Mouse (Mus musculus) kidney, embryonic 14.5 days (tissue): ENCODE measurements around the gene Bmpr1a. TPM values are rescaled to one million over a fixed set of nuclear protein-coding genes. Genes with fewer than 3 reads are reported as not detected.
A peak's percentile ranks its signal among the peaks of the same experiment; 100 is the strongest.

Experiments used
- ATAC-seq: fragments of 200-750 bp; cut with Nextera tagmentation; 2 replicates; pipeline ENCODE4 v1.8.0; 2017; ENCODE audit warnings: moderate number of reproducible peaks, mild to moderate bottlenecking, moderate TSS enrichment, moderate library complexity; ENCODE audit not compliant: low FRiP score, low TSS enrichment
- H3K27ac ChIP-seq: fragments of 300-500 bp; sonication (generic); 2 replicates; pipeline ENCODE4 v1.5.1; 2014; ENCODE audit warnings: low read depth, mild to moderate bottlenecking, low read length, moderate library complexity, mixed read lengths
- H3K27me3 ChIP-seq: fragments of 300-500 bp; sonication (generic); 2 replicates; pipeline ENCODE4 v1.6.1; 2014; ENCODE audit warnings: mild to moderate bottlenecking, low read length; ENCODE audit not compliant: control insufficient read depth, insufficient read depth
- H3K36me3 ChIP-seq: fragments of 300-500 bp; sonication (generic); 2 replicates; pipeline ENCODE4 v1.6.1; 2014; ENCODE audit warnings: low read length, mixed read lengths; ENCODE audit not compliant: control insufficient read depth, insufficient read depth
- H3K4me1 ChIP-seq: fragments of 300-500 bp; sonication (generic); 2 replicates; pipeline ENCODE4 v1.6.1; 2014; ENCODE audit warnings: low read length, mixed read lengths; ENCODE audit not compliant: control insufficient read depth, insufficient read depth
- H3K4me2 ChIP-seq: fragments of 300-500 bp; sonication (generic); replicated peaks from 2 replicates; pipeline ENCODE4 v1.6.1; 2014; ENCODE audit warnings: low read depth, mild to moderate bottlenecking, low read length
- H3K4me3 ChIP-seq: fragments of 300-500 bp; sonication (generic); 2 replicates; pipeline ENCODE4 v1.5.1; 2014; ENCODE audit warnings: mild to moderate bottlenecking, low read length
- H3K9ac ChIP-seq: fragments of 300-500 bp; sonication (generic); 2 replicates; pipeline ENCODE4 v1.6.1; 2014; ENCODE audit warnings: low read depth, mild to moderate bottlenecking, low read length, moderate library complexity
- H3K9me3 ChIP-seq: fragments of 300-500 bp; sonication (generic); 2 replicates; pipeline ENCODE4 v1.6.1; 2016; ENCODE audit warnings: low read length; ENCODE audit not compliant: control insufficient read depth
- WGBS: fragments of 180-500 bp; shearing (Covaris S2); extraction: QIAGEN DNeasy Blood & Tissue Kit; methylation state at CpG from one replicate; pipeline ENCODE4 v1.1.7; 2014; 5-methylcytosine and 5-hydroxymethylcytosine counted together
- polyA plus RNA-seq: library from polyadenylated mRNA; unstranded; fragments of >200 nt; fragmentation: Nextera tagmentation; extraction: Ambion mirVana; gene quantifications from 2 replicates; pipeline ENCODE4 v1.2.1, GENCODE M21; 2014

Bmpr1a gene
- polyA plus RNA-seq, 1 experiment from 2014 or later, result 65.8 TPM

- Histone ChIP-seq H3K27ac (no peak overlapping the region), H3K36me3 (peaks cover 12% of the 10 kb centered on the region; the same call in 1 of the 2 replicates), H3K9me3 (no peaks in the 10 kb centered on the region)
Observed at GRCm38 (mm10) chr14:34450451-34450850, 52.7 kb downstream of the Bmpr1a start.

GRCm38 (mm10) chr14:34449807-34450206 is 53.3 kb downstream of the Bmpr1a start:
- Histone ChIP-seq H3K27ac (no peak overlapping the region), H3K4me2 (no peak overlapping the region), H3K27me3 (no peaks in the 10 kb centered on the region), H3K9me3 (no peaks in the 10 kb centered on the region), H3K36me3 (peaks cover 12% of the 10 kb centered on the region; the same call in 1 of the 2 replicates), H3K4me1 (peaks cover 17% of the 10 kb centered on the region), H3K9ac (no peak overlapping the region), H3K4me3 (no peak overlapping the region)
- peak; percentile 65; the same call in 1 of the 2 replicates for ATAC-seq
- WGBS, result 26% methylated on average over 9 of the region's 9 CpGs

More at GRCm38 (mm10) chr14:34450451-34450850, 52.7 kb downstream of the Bmpr1a start:
- WGBS, result 89% methylated on average over 5 of the region's 5 CpGs
- no peak overlapping the region for H3K9ac ChIP-seq
- no peak overlapping the region for H3K4me2 ChIP-seq
- no peak for ATAC-seq
- H3K4me1 ChIP-seq, result peaks cover 17% of the 10 kb centered on the region
- H3K4me3 ChIP-seq, result no peak overlapping the region
- H3K27me3 ChIP-seq, result no peaks in the 10 kb centered on the region

- H3K4me2 ChIP-seq, result no peak overlapping the region
- H3K9me3 ChIP-seq, result no peaks in the 10 kb centered on the region
- H3K27me3 ChIP-seq, result no peaks in the 10 kb centered on the region
- H3K9ac ChIP-seq, result no peak overlapping the region
- H3K36me3 ChIP-seq, result peaks cover 15% of the 10 kb centered on the region; the same call in 1 of the 2 replicates
- H3K27ac ChIP-seq, result no peak overlapping the region
- no peak overlapping the region for H3K4me3 ChIP-seq
- ATAC-seq, result no peak
- H3K4me1 ChIP-seq, result peaks cover 9% of the 10 kb centered on the region
Observed at GRCm38 (mm10) chr14:34448398-34448797, 54.7 kb downstream of the Bmpr1a start.

DNA sequence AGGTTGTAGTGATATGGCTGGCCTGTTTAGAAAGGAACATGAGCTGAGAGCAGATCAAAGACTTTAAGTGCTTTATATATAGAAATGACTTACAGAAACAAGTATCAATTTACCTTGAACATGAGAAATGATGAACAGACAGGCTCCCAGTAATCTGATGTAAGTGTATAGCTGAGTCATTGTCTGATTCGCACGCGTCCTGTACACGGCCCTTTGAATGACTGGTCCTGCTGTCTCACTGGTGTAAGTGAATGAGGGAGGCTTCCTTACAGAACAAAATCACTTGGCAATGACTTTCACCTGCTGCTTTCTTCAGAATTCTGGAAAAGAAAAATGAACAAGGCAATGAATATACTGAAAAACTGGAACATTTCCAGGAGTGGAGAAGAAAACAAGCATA is 55.5 kb downstream of the Bmpr1a start:
- H3K27ac ChIP-seq, result no peak overlapping the region
- no peak overlapping the region for H3K4me3 ChIP-seq
- H3K27me3 ChIP-seq, result no peaks in the 10 kb centered on the region
- no peak overlapping the region for H3K9ac ChIP-seq
- no peaks in the 10 kb centered on the region for H3K9me3 ChIP-seq
- peaks cover 9% of the 10 kb centered on the region for H3K4me1 ChIP-seq
- peaks cover 22% of the 10 kb centered on the region; the same call in 1 of the 2 replicates for H3K36me3 ChIP-seq
- ATAC-seq, result no peak
- no peak overlapping the region for H3K4me2 ChIP-seq
- 84% methylated on average over 4 of the region's 4 CpGs for WGBS

GRCm38 (mm10) chr14:34446624-34447023 is 56.5 kb downstream of the Bmpr1a start:
- ATAC-seq, result no peak
- H3K36me3 ChIP-seq, result peaks cover 26% of the 10 kb centered on the region; the same call in 1 of the 2 replicates
- no peak overlapping the region for H3K9ac ChIP-seq
- no peak overlapping the region for H3K27ac ChIP-seq
- H3K4me3 ChIP-seq, result no peak overlapping the region
- no peaks in the 10 kb centered on the region for H3K9me3 ChIP-seq
- WGBS, result 95% methylated on average over 6 of the region's 6 CpGs
- peaks cover 9% of the 10 kb centered on the region for H3K4me1 ChIP-seq
- H3K4me2 ChIP-seq, result no peak overlapping the region
- H3K27me3 ChIP-seq, result no peaks in the 10 kb centered on the region

- H3K27me3 ChIP-seq, result no peaks in the 10 kb centered on the region
- no peaks in the 10 kb centered on the region for H3K9me3 ChIP-seq
- no peak overlapping the region for H3K4me3 ChIP-seq
- H3K4me2 ChIP-seq, result no peak overlapping the region
- no peak overlapping the region for H3K9ac ChIP-seq
- 83% methylated on average over 3 of the region's 3 CpGs for WGBS
- ATAC-seq, result no peak
- H3K4me1 ChIP-seq, result peaks cover 9% of the 10 kb centered on the region
- no peak overlapping the region for H3K27ac ChIP-seq
- peaks cover 33% of the 10 kb centered on the region for H3K36me3 ChIP-seq
Observed at GRCm38 (mm10) chr14:34445348-34445747, 57.8 kb downstream of the Bmpr1a start.

GRCm38 (mm10) chr14:34444924-34445323 is 58.2 kb downstream of the Bmpr1a start:
- H3K36me3 ChIP-seq, result peaks cover 37% of the 10 kb centered on the region
- no peaks in the 10 kb centered on the region for H3K27me3 ChIP-seq
- H3K4me3 ChIP-seq, result no peak overlapping the region
- H3K4me2 ChIP-seq, result no peak overlapping the region
- H3K27ac ChIP-seq, result no peak overlapping the region
- no peak for ATAC-seq
- H3K9me3 ChIP-seq, result no peaks in the 10 kb centered on the region
- H3K9ac ChIP-seq, result no peak overlapping the region
- peaks cover 5% of the 10 kb centered on the region for H3K4me1 ChIP-seq

- WGBS, result 77% methylated on average over 5 of the region's 5 CpGs
- Histone ChIP-seq H3K4me2 (no peak overlapping the region), H3K4me3 (no peak overlapping the region), H3K27ac (no peak overlapping the region), H3K4me1 (no peaks in the 10 kb centered on the region), H3K27me3 (no peaks in the 10 kb centered on the region), H3K9ac (no peak overlapping the region), H3K9me3 (no peaks in the 10 kb centered on the region), H3K36me3 (peaks cover 43% of the 10 kb centered on the region)
- ATAC-seq, result no peak
Observed at GRCm38 (mm10) chr14:34444368-34444767, 58.8 kb downstream of the Bmpr1a start.

- H3K27ac ChIP-seq, result no peak overlapping the region
Observed at GRCm38 (mm10) chr14:34442531-34442930, 60.6 kb downstream of the Bmpr1a start.

More at GRCm38 (mm10) chr14:34442531-34442930, 60.6 kb downstream of the Bmpr1a start:
- Histone ChIP-seq H3K4me2 (no peak overlapping the region), H3K9me3 (no peaks in the 10 kb centered on the region), H3K27me3 (no peaks in the 10 kb centered on the region), H3K36me3 (peaks cover 45% of the 10 kb centered on the region), H3K4me1 (no peaks in the 10 kb centered on the region), H3K4me3 (no peak overlapping the region), H3K9ac (no peak overlapping the region)
- 58% methylated on average over 4 of the region's 4 CpGs for WGBS
- ATAC-seq, result 0 out of 2 replicates have a peak, but pooled peaks have one; percentile 24
